Mouse (Mus musculus) thymus, postnatal 25 days (tissue): Measurements from ENCODE around the gene Psmb10.

Experiments
- DNase-seq: peaks from one replicate; pipeline ENCODE4 v3.0.0; 2022

Gene Psmb10

GRCm38 (mm10) chr8:105936866-105937475 is 1.3 kb downstream of the Psmb10 start:
- peak; percentile 68 for DNase-seq

DNA sequence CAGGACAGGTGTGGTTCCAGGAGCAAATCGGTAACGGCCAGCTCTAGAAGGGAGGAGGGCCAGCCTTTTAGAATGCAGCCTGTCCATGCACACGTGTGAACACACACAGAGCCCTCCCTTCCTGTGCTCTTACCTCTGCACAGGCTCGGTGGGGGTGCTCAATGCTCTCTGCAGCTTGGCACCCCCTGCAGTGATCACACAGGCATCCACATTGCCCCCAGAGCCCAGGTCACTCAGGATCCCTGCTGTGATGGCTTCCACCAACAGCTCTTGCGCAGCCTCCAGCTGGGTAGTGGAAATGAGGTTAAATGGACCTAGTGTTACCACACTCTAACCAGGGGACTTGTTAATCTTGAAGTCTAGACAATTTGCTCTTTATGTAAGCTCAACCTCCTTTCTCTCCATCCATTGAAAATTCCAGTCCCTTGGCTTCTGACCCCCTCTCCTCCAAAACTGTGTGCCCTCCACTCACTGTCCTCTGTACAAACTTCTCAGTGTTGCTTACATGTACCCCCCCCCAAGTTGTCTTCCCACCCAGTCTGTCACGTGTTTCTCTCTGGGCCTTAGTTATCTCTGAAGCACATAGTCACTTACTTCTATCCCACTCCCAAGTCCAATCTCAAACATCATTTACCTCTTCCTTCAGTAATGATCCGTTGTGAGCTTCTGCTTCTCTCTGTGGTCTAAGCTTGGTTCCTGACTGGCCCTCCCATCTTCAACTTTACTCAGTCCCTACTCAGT is 2.2 kb downstream of the Psmb10 start:
- DNase-seq: no peak

DNA sequence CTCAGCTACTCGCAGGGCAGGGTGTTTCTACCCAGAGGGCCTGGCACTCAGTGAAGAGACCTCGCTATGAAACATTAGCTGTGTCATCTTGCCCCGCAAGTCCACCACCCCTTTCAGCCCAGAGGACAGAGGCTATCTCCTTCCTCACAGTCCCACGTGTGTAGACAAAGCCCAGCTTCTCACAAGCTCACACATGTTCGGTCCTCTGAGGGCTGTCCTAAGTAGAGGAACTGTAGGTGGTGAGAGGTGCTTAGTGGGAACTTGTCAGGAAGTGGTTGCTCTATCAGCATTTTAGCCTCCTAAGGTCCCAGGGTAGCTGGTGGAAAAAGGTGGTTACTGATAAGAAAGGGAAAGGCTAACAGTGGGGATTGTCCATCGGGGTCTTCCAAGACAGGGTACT is 3.1 kb downstream of the Psmb10 start:
- no peak for DNase-seq

DNA sequence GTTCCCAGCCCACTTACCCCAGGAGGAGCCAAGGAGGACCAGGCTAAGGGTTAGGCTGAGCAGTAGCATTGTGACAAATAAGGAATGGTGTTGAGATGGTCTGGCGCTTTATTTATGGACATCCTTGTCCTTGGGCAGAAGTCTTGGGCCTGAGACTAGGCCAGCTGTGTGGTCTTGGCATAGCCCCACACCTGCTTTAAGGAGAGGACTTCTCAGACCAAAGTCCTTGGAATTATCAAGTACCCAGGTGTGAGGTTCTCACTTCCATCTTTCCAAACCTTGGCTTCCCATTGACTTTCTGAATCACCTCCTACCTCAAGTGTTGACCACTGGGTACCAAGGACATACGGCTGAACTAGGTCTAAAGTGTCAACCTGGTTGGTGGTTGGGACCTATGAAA is 4.5 kb downstream of the Psmb10 start, which contains the start of gene Ctrl:
Gene Ctrl, minus strand, starts transcription at position 101 of the 400 bp plus-strand sequence.
- no peak for DNase-seq

GRCm38 (mm10) chr8:105932525-105932924 is 5.7 kb downstream of the Psmb10 start:
- DNase-seq: no peak

GRCm38 (mm10) chr8:105931271-105931670 is 7.0 kb downstream of the Psmb10 start:
- no peak for DNase-seq

GRCm38 (mm10) chr8:105930602-105931001 is 7.6 kb downstream of the Psmb10 start:
- peak; percentile 92 for DNase-seq

GRCm38 (mm10) chr8:105925123-105925522 is 13.1 kb downstream of the Psmb10 start:
- DNase-seq: no peak

DNA sequence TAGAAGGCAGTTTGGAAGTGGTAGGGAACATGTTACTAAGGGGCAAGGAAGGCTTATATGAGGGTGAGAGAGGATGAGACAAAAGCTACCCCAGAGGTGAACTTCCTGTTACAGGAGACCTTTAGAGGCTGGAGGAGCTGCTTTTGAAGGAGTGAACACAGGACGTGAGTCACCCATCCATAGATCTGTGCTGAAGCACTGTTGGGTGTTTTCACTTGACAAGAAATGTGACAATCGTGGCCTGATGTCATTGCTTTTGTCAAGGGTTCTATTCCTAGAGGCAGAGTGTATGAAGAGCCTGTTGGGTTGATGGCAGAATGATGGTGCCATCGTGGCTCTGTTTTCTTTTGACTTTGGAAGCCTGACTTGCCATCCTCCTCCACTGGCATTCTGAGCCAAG is 18.9 kb downstream of the Psmb10 start:
- DNase-seq: no peak

DNA sequence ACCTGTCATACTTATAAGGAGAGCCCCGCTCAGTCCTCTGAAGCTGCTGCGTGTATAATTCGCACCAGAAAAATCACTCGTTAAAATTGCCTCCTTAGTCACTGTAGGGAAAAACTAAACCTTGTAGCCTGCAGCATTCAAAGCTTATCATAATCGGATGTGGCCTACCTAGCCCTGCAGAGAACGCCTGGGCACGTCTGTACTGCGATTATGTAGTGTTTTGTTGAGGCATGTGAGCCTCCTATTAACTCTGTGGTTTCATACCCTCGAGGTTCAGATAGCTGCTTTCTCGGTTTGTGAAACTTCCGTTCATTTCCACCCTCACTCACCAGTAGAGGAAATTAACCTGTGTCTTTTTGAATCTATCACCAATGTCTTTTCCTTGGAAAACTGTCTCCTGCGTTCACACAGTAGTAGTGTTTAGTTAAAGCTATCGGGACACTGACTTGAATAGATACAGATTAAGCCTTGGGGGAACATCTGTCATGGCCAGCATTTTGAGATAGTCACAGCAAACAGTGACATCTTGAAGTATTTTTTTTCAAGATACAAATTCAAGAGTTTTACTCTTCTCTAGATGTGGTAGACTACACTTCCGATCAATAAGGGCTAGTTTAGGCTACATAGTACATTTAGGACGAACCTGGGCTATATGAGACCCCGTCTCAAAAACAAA is 37.2 kb downstream of the Psmb10 start:
- no peak for DNase-seq

- DNase-seq: peak; percentile 93
These were observed 37.9 kb downstream of the Psmb10 start, which contains the start of gene Pskh1 for GRCm38 (mm10) chr8:105900180-105900940. Gene Pskh1, plus strand, starts transcription at chr8:105900441.

- no peak for DNase-seq
These were observed 40.3 kb downstream of the Psmb10 start for GRCm38 (mm10) chr8:105897801-105898480.

DNA sequence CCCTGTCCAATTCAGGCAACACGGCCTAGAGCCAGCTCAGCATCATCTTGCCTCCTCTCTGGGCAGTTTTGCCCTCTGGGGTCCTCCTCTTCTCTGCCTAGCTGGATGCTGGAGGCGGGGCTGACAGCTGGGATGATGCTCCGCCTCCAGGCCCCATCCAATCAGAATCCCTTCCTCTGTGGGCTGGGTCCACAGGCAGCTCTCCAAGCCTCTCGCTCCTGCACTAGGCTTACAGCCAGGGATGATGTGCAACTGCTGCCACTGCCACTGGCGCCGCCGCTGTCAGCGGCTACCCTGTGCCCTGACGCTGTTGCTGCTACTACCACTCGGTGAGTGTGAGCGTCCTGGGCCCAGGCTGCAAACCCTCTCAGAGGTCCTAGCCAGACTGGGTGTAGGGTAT is 44.9 kb downstream of the Psmb10 start, which contains the start of gene Nrn1l:
Gene Nrn1l, plus strand, starts transcription at position 229 of the 400 bp plus-strand sequence.
- peak; percentile 31 for DNase-seq

DNA sequence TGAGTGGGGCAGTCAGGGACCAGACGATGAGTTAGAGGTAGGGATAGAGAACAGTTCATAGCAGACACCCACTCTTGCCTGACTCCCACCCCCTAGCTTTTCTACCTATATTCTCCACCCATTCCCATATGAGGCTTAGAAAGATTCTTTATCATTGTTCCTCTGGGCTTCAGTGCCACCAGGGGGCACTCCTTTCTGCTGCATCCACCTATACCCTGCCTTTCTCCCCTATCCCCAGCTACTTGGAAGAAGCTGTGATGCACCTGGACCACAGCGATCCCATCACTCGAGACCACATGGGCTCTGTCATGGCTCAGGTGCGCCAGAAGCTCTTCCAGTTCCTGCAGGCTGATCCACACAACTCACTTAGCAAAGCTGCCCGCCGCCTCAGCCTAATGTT is 45.8 kb downstream of the Psmb10 start:
- DNase-seq: peak; percentile 40

- DNase-seq: no peak
These were observed 47.4 kb downstream of the Psmb10 start for GRCm38 (mm10) chr8:105890870-105891269.

- no peak for DNase-seq
These were observed 48.3 kb downstream of the Psmb10 start for GRCm38 (mm10) chr8:105889756-105890465.
